Mouse (Mus musculus): ENCODE results near the gene Amigo2.

GRCm38 (mm10) chr15:97196644-97197043 lies 50.4 kb downstream of the Amigo2 start:
- TF ChIP-seq POLR2A (IDR thresholded peaks at IDR 0.05; ENCODE audit: low read depth, low read length), result no peak
- TF ChIP-seq CTCF (IDR thresholded peaks at IDR 0.05; ENCODE audit: borderline replicate concordance, insufficient read depth, low read length), result no peak
